Mouse (Mus musculus) CH12.LX (cell line): ENCODE data around the gene Mocs3. TPM values are rescaled to one million over a fixed set of nuclear protein-coding genes. Genes with fewer than 3 reads are reported as not detected.

Source experiments
- DNase-seq: peaks from one replicate; pipeline ENCODE4 v3.0.0-alpha.2; 2013; ENCODE audit errors: extremely low read depth
- H3K27ac ChIP-seq: 2 replicates; pipeline ENCODE4 v1.5.1; 2012; ENCODE audit warnings: low read depth, mild to moderate bottlenecking, control low read depth, moderate library complexity; ENCODE audit not compliant: insufficient read depth
- H3K27me3 ChIP-seq: replicated peaks from 2 replicates; pipeline ENCODE3; 2012; ENCODE audit warnings: inconsistent platforms
- H3K36me3 ChIP-seq, 2 experiments: replicated peaks in 1 of 2; 2 replicates each; pipeline versions ENCODE3 to v1.6.1; 2012; ENCODE audit warnings: inconsistent platforms in 1 of 2, low read length in 1 of 2, mild to moderate bottlenecking in 1 of 2, mixed read lengths in 1 of 2, moderate library complexity in 1 of 2; ENCODE audit not compliant: control insufficient read depth in 1 of 2, insufficient read depth in 1 of 2
- H3K4me1 ChIP-seq, 2 experiments: 2 replicates each; pipeline ENCODE4 v1.6.1; 2012; ENCODE audit warnings: inconsistent platforms in 1 of 2, moderate library complexity in 1 of 2; ENCODE audit not compliant: insufficient read depth in 2 of 2, control insufficient read depth in 1 of 2
- H3K4me2 ChIP-seq: 2 replicates; pipeline ENCODE4 v1.6.1; 2012; ENCODE audit warnings: low read depth, mild to moderate bottlenecking, control low read depth; ENCODE audit not compliant: poor library complexity, insufficient read depth, severe bottlenecking
- H3K4me3 ChIP-seq, 3 experiments: fragments of 150-350 bp in 1 of 3; sonication (generic) in 1 of 3; replicated peaks in 1 of 3; 2 replicates each; pipeline versions ENCODE3 to v1.5.1; 2011 to 2012; ENCODE audit warnings: low read depth in 2 of 3, low read length in 2 of 3, mild to moderate bottlenecking in 2 of 3, moderate library complexity in 2 of 3, control low read depth in 1 of 3, improper control_type of control experiment in 1 of 3, inconsistent platforms in 1 of 3, mixed read lengths in 1 of 3; ENCODE audit not compliant: poor library complexity in 1 of 3
- H3K79me2 ChIP-seq: replicated peaks from 2 replicates; pipeline ENCODE4 v1.6.1; 2012; ENCODE audit warnings: mild to moderate bottlenecking, moderate library complexity; ENCODE audit not compliant: control insufficient read depth, poor library complexity, insufficient read depth, severe bottlenecking; ENCODE audit errors: extremely low read depth
- H3K9ac ChIP-seq: 2 replicates; pipeline ENCODE4 v1.6.1; 2012; ENCODE audit warnings: low read depth, mild to moderate bottlenecking, control low read depth, moderate library complexity; ENCODE audit not compliant: insufficient read depth
- H3K9me3 ChIP-seq: replicated peaks from 2 replicates; pipeline ENCODE3; 2012; ENCODE audit warnings: low read length, inconsistent platforms, mixed read lengths
- BHLHE40 ChIP-seq: IDR thresholded peaks from 2 replicates; pipeline ENCODE4 v1.6.1; 2011; ENCODE audit warnings: mild to moderate bottlenecking, low read depth, low read length, improper control_type of control experiment
- CHD2 ChIP-seq: IDR thresholded peaks from 2 replicates; pipeline ENCODE4 v1.6.1; 2011; ENCODE audit warnings: low read length, improper control_type of control experiment
- CTCF ChIP-seq, 2 experiments: IDR thresholded peaks in 1 of 2; conservative IDR thresholded peaks in 1 of 2; 2 replicates each; pipeline ENCODE4 v1.5.1; 2011 to 2012; ENCODE audit warnings: low read depth in 2 of 2, low read length in 2 of 2, improper control_type of control experiment in 1 of 2, inconsistent platforms in 1 of 2, mild to moderate bottlenecking in 1 of 2, moderate library complexity in 1 of 2
- E2F4 ChIP-seq: IDR thresholded peaks from 2 replicates; pipeline ENCODE4 v1.6.1; 2011; ENCODE audit warnings: low read depth, low read length, improper control_type of control experiment; ENCODE audit not compliant: insufficient replicate concordance
- ELF1 ChIP-seq: IDR thresholded peaks from 2 replicates; pipeline ENCODE4 v1.6.1; 2014; ENCODE audit warnings: low read depth, mild to moderate bottlenecking, inconsistent platforms, low read length, improper control_type of control experiment
- EP300 ChIP-seq: IDR thresholded peaks from 2 replicates; pipeline ENCODE4 v1.6.1; 2011; ENCODE audit warnings: low read length, improper control_type of control experiment
- HCFC1 ChIP-seq: IDR thresholded peaks from 2 replicates; pipeline ENCODE4 v1.6.1; 2012; ENCODE audit warnings: low read depth, mild to moderate bottlenecking, inconsistent platforms, low read length, improper control_type of control experiment
- IRF4 ChIP-seq: IDR thresholded peaks from 2 replicates; pipeline ENCODE4 v1.6.1; 2014; ENCODE audit warnings: low read depth, mild to moderate bottlenecking, inconsistent platforms, low read length, improper control_type of control experiment
- KAT2A ChIP-seq: IDR thresholded peaks from 2 replicates; pipeline ENCODE4 v1.6.1; 2012; ENCODE audit warnings: low read length, improper control_type of control experiment, inconsistent platforms; ENCODE audit not compliant: insufficient replicate concordance
- MEF2A ChIP-seq: IDR thresholded peaks from 2 replicates; pipeline ENCODE4 v1.6.1; 2014; ENCODE audit warnings: low read depth, mild to moderate bottlenecking, inconsistent platforms, low read length, improper control_type of control experiment, borderline replicate concordance
- MYC ChIP-seq: IDR thresholded peaks from 2 replicates; pipeline ENCODE4 v1.6.1; 2011; ENCODE audit warnings: low read depth, mild to moderate bottlenecking, improper control_type of control experiment, low read length
- NELFE ChIP-seq: IDR thresholded peaks from 2 replicates; pipeline ENCODE4 v1.6.1; 2011; ENCODE audit warnings: low read depth, low read length, improper control_type of control experiment
- POLR2A ChIP-seq: IDR thresholded peaks from 2 replicates; pipeline ENCODE4 v1.6.1; 2011; ENCODE audit warnings: low read depth, mild to moderate bottlenecking, improper control_type of control experiment, low read length
- POLR2AphosphoS2 ChIP-seq: IDR thresholded peaks from 2 replicates; pipeline ENCODE4 v1.6.1; 2011; ENCODE audit warnings: low read depth, low read length, improper control_type of control experiment
- SIN3A ChIP-seq: IDR thresholded peaks from 2 replicates; pipeline ENCODE4 v1.6.1; 2012; ENCODE audit warnings: low read length, improper control_type of control experiment, inconsistent platforms
- TCF12 ChIP-seq: IDR thresholded peaks from 2 replicates; pipeline ENCODE4 v1.6.1; 2014; ENCODE audit warnings: low read depth, mild to moderate bottlenecking, inconsistent platforms, low read length, improper control_type of control experiment
- UBTF ChIP-seq: IDR thresholded peaks from 2 replicates; pipeline ENCODE4 v1.6.1; 2012; ENCODE audit warnings: low read depth, mild to moderate bottlenecking, inconsistent platforms, low read length, improper control_type of control experiment, moderate library complexity
- USF2 ChIP-seq: conservative IDR thresholded peaks from 2 replicates; pipeline ENCODE4 v1.6.1; 2011; ENCODE audit warnings: low read depth, low read length, improper control_type of control experiment
- ZMIZ1 ChIP-seq: IDR thresholded peaks from 2 replicates; pipeline ENCODE4 v1.6.1; 2012; ENCODE audit warnings: low read depth, mild to moderate bottlenecking, inconsistent platforms, low read length, improper control_type of control experiment
- dilution Hi-C: fragments of 300-500 bp; cut with MboI; formaldehyde crosslinking; loops from 2 replicates; pipeline ENCODE4 v1.14.3; 2020; ENCODE audit warnings: low sequenced_read_pairs; ENCODE audit not compliant: extremely low pct_unique_long_range_greater_than_20kb, extremely low pct_ligation_motif_present
- in situ Hi-C: fragments of 300-500 bp; cut with MboI; formaldehyde crosslinking; loops from 3 replicates; pipeline ENCODE4 v1.14.3; 2019; ENCODE audit warnings: low sequenced_read_pairs, low pct_ligation_motif_present, low pct_unique_long_range_greater_than_20kb, mixed read lengths
- polyA plus RNA-seq: library from polyadenylated mRNA; unstranded; fragments of >175 nt; gene quantifications from 2 replicates; pipeline ENCODE4 v1.2.1, GENCODE M21; 2012; ENCODE audit warnings: low read depth; ENCODE audit not compliant: insufficient read length
- total RNA-seq, 2 experiments: library from RNA; depleted of rRNA; stranded (reverse); fragments of 300-350 nt in 1 of 2; fragments of >200 nt in 1 of 2; gene quantifications; 2 replicates each; pipeline ENCODE4 v1.2.3; 2012 to 2014

Gene Mocs3
- total and polyA plus RNA-seq, 3 experiments = 7.6 to 10.6 (median 9.5) TPM

DNA sequence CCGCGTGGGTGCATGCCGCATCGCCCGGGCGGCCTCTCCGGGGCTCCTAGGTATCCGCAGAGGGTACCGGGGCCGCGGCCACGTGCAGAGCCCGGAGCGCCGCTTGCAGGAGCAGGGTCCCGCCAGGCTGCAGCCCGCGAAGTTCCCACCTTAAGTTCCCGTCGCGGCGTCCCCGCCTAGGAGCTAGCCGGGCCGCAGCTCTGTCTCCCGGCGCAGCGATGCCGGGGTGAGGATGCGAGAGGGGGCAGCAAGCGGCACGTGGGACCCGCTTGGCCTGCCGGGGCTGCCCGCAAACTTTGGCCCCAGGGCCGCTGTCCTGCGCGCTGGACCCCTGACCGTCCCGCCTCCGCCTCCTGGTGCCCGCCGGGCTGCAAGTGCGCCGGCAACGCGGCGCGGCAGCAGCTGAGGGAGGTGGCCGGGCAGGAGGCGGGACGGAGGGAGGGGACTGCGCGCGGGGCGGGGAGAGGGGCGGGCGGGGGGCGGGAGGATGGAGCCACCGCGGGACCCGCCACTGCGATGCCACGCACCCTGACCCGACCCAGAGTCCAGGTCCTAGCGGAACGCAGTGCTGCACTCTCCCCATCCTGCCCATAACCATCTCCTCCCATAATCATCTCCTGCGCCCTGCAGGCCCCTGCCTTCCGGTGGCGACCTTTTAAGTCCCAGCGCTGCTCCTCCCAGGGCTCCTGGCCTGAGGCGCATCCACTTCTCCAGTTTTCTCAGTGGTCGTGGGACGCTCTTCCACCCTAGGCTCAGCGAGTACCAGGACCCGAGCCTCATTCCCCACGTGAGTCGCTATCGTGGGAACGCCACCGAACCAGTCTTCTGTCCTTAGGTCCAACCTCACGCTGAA, 50.5 kb downstream of the Mocs3 start:
- in situ Hi-C loops (no loop called here), dilution Hi-C loops (no loop called here)
- Histone ChIP-seq H3K27me3 (peaks cover 87% of the 10 kb centered on the region), H3K9ac (no peak overlapping the region), H3K9me3 (peaks cover 8% of the 10 kb centered on the region), H3K4me1 (no peaks in the 10 kb centered on the region), H3K79me2 (no peaks in the 10 kb centered on the region), H3K36me3 (no peaks in the 10 kb centered on the region), H3K4me2 (no peak overlapping the region), H3K27ac (no peak overlapping the region), H3K4me3 (no peak overlapping the region)
- no peak for DNase-seq
- no peak for TF ChIP-seq ZMIZ1
- no peak for TF ChIP-seq ELF1
- no peak for TF ChIP-seq UBTF
- TF ChIP-seq KAT2A = no peak
- TF ChIP-seq MYC = no peak
- no peak for TF ChIP-seq BHLHE40
- TF ChIP-seq MEF2A = no peak
- no peak for TF ChIP-seq USF2
- no peak for TF ChIP-seq CTCF (conservative IDR thresholded peaks at IDR 0.05 in 1 of 2, IDR thresholded peaks at IDR 0.05 in 1 of 2; ENCODE audit: low read depth in 2 of 2, low read length in 2 of 2)
- TF ChIP-seq NELFE = no peak
- TF ChIP-seq TCF12 = no peak
- no peak for TF ChIP-seq HCFC1
- TF ChIP-seq E2F4 = no peak

DNA sequence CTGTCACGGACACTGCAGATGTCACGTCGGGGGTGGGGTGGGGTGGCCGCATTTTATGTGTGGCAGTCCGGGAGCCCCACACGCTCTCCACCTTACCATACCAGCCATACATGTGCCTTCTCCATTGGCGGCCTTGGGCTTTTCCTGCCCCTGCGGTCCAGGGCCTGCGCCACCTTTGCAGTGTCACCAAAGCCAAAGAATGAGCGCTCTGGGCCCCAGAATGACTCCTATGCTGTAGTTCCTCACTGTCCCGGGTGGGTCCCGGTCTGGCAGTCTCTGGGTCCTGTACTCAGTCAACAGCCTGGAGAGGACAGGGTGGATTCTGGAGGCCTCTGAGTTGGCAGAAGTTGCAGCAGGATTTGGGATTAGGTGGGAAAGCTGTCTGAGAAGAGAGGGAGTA, 51.2 kb downstream of the Mocs3 start, which contains the start of gene Kcng1:
TSS of gene Kcng1 (minus strand) at position 155 of the 400 bp plus-strand sequence.
- Histone ChIP-seq H3K27ac (no peak within 1 kb of the TSS), H3K4me1 (no peaks in the 10 kb centered on the region), H3K79me2 (no peaks in the 10 kb centered on the region), H3K9ac (no peak within 1 kb of the TSS), H3K9me3 (peaks cover 12% of the 10 kb centered on the region), H3K36me3 (no peaks in the 10 kb centered on the region), H3K4me2 (no peak within 1 kb of the TSS), H3K27me3 (peaks cover 85% of the 10 kb centered on the region), H3K4me3 (no peak within 1 kb of the TSS)
- DNase-seq = no peak
- dilution Hi-C loops = no loop called here
- TF ChIP-seq EP300 = no peak
- no peak for TF ChIP-seq ELF1
- no peak for TF ChIP-seq SIN3A
- no peak for TF ChIP-seq IRF4
- TF ChIP-seq POLR2AphosphoS2 = no peak
- no peak for TF ChIP-seq CHD2
- TF ChIP-seq POLR2A = no peak
- in situ Hi-C loops = no loop called here

Other genes starting within 250 kb of the Mocs3 start
- gene Ripor3, start 220.0 kb upstream of the Mocs3 start, total RNA-seq (2012; rRNA removed) = 0.17 TPM in 1 of 2 replicates, not detected in the other
- gene Ripor3, start 220.0 kb upstream of the Mocs3 start, total RNA-seq (2014; rRNA removed) = not detected in 2 replicates
- not detected in 2 replicates for gene Ripor3, start 220.0 kb upstream of the Mocs3 start, polyA plus RNA-seq
- 2.1 and 2.8 TPM in 2 replicates for gene Pard6b, start 149.6 kb upstream of the Mocs3 start, total RNA-seq (2012; rRNA removed)
- gene Pard6b, start 149.6 kb upstream of the Mocs3 start, total RNA-seq (2014; rRNA removed) = 1.2 TPM in 2 replicates
- gene Pard6b, start 149.6 kb upstream of the Mocs3 start, polyA plus RNA-seq = 1.1 and 1.3 TPM in 2 replicates
- 3.3 and 3.5 TPM in 2 replicates for gene Adnp, start 23.5 kb upstream of the Mocs3 start, total RNA-seq (2012; rRNA removed)
- gene Adnp, start 23.5 kb upstream of the Mocs3 start, total RNA-seq (2014; rRNA removed) = 1.3 TPM in 2 replicates
- 11.8 and 12.9 TPM in 2 replicates for gene Adnp, start 23.5 kb upstream of the Mocs3 start, polyA plus RNA-seq
- gene Gm20716, start 258 bp upstream of the Mocs3 start, total RNA-seq (2012; rRNA removed) = 26.1 and 27.8 TPM in 2 replicates
- 26.9 and 28.6 TPM in 2 replicates for gene Gm20716, start 258 bp upstream of the Mocs3 start, total RNA-seq (2014; rRNA removed)
- 30.7 and 34.8 TPM in 2 replicates for gene Gm20716, start 258 bp upstream of the Mocs3 start, polyA plus RNA-seq
- gene Dpm1, start within 50 bp of the Mocs3 start, total RNA-seq (2012; rRNA removed) = 28.5 and 34.5 TPM in 2 replicates
- 52.9 and 55.3 TPM in 2 replicates for gene Dpm1, start within 50 bp of the Mocs3 start, total RNA-seq (2014; rRNA removed)
- gene Dpm1, start within 50 bp of the Mocs3 start, polyA plus RNA-seq = 30.7 and 54.9 TPM in 2 replicates
- gene Kcng1, start 51.1 kb downstream of the Mocs3 start, total RNA-seq (2012; rRNA removed) = not detected in 2 replicates
- gene Kcng1, start 51.1 kb downstream of the Mocs3 start, total RNA-seq (2014; rRNA removed) = not detected in 2 replicates
- gene Kcng1, start 51.1 kb downstream of the Mocs3 start, polyA plus RNA-seq = 0.14 and 0.16 TPM in 2 replicates